Mouse (Mus musculus) hindbrain, embryonic 16.5 days (tissue): ENCODE results near the gene Phf14. TPM values are rescaled to one million over a fixed set of nuclear protein-coding genes. Genes with fewer than 3 reads are reported as not detected.
A peak's percentile ranks its signal among the peaks of the same experiment; 100 is the strongest.

ENCODE experiments used
- ATAC-seq: fragments of 200-750 bp; cut with Nextera tagmentation; 2 replicates; pipeline ENCODE4 v1.8.0; 2017; ENCODE audit warnings: moderate TSS enrichment, moderate library complexity
- H3K27ac ChIP-seq: fragments of 300-500 bp; sonication (generic); 2 replicates; pipeline ENCODE4 v1.5.1; 2014; ENCODE audit warnings: low read depth, mild to moderate bottlenecking, control low read depth, low read length, moderate library complexity
- H3K27me3 ChIP-seq: fragments of 300-500 bp; sonication (generic); replicated peaks from 2 replicates; pipeline ENCODE4 v1.6.1; 2014; ENCODE audit warnings: low read length; ENCODE audit not compliant: control insufficient read depth, insufficient read depth
- H3K36me3 ChIP-seq: fragments of 300-500 bp; sonication (generic); 2 replicates; pipeline ENCODE4 v1.6.1; 2014; ENCODE audit warnings: mild to moderate bottlenecking, low read length, moderate library complexity, mixed read lengths; ENCODE audit not compliant: control insufficient read depth, insufficient read depth
- H3K4me1 ChIP-seq: fragments of 300-500 bp; sonication (generic); 2 replicates; pipeline ENCODE4 v1.6.1; 2014; ENCODE audit warnings: low read depth, low read length; ENCODE audit not compliant: control insufficient read depth, insufficient read depth
- H3K4me2 ChIP-seq: fragments of 300-500 bp; sonication (generic); 2 replicates; pipeline ENCODE4 v1.6.1; 2014; ENCODE audit warnings: mild to moderate bottlenecking, low read length, control low read depth, moderate library complexity
- H3K4me3 ChIP-seq: fragments of 300-500 bp; sonication (generic); 2 replicates; pipeline ENCODE4 v1.5.1; 2014; ENCODE audit warnings: mild to moderate bottlenecking, low read length, control low read depth, moderate library complexity
- H3K9ac ChIP-seq: fragments of 300-500 bp; sonication (generic); 2 replicates; pipeline ENCODE4 v1.6.1; 2014; ENCODE audit warnings: low read depth, mild to moderate bottlenecking, control low read depth, low read length, moderate library complexity
- H3K9me3 ChIP-seq: fragments of 300-500 bp; sonication (generic); 2 replicates; pipeline ENCODE4 v1.6.1; 2014; ENCODE audit warnings: mild to moderate bottlenecking, low read length, moderate library complexity; ENCODE audit not compliant: control insufficient read depth
- WGBS: fragments of 180-500 bp; shearing (Covaris S2); extraction: QIAGEN DNeasy Blood & Tissue Kit; methylation state at CpG from one replicate; pipeline ENCODE4 v1.1.7; 2014; 5-methylcytosine and 5-hydroxymethylcytosine counted together
- polyA plus RNA-seq: library from polyadenylated mRNA; unstranded; fragments of >200 nt; fragmentation: Nextera tagmentation; extraction: Ambion mirVana; gene quantifications from 2 replicates; pipeline ENCODE4 v1.2.1, GENCODE M21; 2015

The Phf14 gene
- polyA plus RNA-seq, 1 experiment from 2014 or later: 74.3 TPM

DNA sequence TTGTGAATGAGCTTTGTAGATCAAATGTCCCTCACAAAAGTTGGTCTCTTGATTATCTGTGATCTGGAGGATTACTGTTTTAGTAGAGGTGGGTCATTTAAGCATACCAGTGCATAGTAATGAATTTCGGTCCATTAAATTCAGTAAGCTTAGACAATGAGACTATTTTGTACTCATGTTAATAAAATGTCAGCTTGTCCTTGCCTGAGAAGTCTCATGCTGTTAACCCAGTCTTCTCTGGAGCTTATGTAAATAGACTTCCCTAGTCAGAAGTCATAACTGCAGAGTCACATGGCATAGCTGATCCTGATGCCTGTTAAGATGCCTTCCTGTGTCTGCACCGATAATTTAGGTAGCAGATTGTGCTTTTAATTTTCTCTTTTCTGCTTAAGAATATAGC lies 106.4 kb downstream of the Phf14 start:
- Histone ChIP-seq H3K4me3 (no peak overlapping the region), H3K4me2 (no peak overlapping the region), H3K4me1 (no peaks in the 10 kb centered on the region), H3K36me3 (no peaks in the 10 kb centered on the region), H3K9ac (no peak overlapping the region), H3K27ac (no peak overlapping the region), H3K9me3 (no peaks in the 10 kb centered on the region), H3K27me3 (no peaks in the 10 kb centered on the region)
- 19% methylated on average over 2 of the region's 2 CpGs for WGBS
- 0 out of 2 replicates have a peak, but pooled peaks have one; percentile 50 for ATAC-seq

DNA sequence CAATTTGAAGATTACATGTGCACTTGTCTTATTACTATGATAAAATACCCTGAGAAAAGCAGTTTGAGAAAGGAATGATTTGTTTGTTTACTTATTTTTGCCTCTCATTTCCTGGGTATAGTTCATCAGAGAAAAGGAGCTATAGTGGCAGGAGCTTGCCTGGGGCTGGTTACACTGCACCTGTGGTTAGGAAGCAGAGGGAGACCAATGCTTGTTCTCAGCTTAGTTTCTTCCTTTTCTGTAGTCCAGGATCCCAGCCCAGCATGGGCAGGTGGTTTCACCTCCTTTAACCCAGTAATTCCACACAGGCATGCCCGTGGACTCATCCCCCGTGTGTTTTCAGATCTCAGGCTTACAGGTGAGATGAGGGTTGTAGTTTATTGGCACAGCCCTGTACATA lies 107.1 kb downstream of the Phf14 start:
- H3K27me3 ChIP-seq: no peaks in the 10 kb centered on the region
- H3K4me2 ChIP-seq: no peak overlapping the region
- no peak overlapping the region for H3K9ac ChIP-seq
- no peaks in the 10 kb centered on the region for H3K4me1 ChIP-seq
- no peak overlapping the region for H3K4me3 ChIP-seq
- H3K36me3 ChIP-seq: no peaks in the 10 kb centered on the region
- no peak overlapping the region for H3K27ac ChIP-seq
- no peaks in the 10 kb centered on the region for H3K9me3 ChIP-seq
- ATAC-seq: no peak
- 79% methylated on average over 2 of the region's 2 CpGs for WGBS

DNA sequence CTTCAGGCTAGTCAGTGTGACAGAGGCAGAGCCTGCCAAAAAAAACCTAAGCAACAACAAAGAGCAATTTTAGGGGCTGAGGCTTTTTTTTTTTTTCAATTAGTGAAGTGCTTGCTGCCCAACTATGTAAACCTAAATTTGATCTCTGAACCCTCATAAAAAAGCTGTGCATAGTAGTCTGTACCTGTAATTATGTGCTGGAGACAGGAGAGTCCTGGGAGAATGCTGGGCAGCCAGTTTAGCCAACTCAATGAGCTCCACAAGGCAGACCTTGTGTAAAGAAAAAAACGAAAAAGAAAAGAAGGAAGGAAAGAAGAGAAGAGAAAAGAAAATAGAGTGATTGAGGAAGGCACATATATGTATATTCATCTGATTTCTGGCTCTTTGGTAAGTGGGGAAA lies 112.1 kb downstream of the Phf14 start:
- no peak overlapping the region for H3K9ac ChIP-seq
- no peak overlapping the region for H3K27ac ChIP-seq
- no peaks in the 10 kb centered on the region for H3K9me3 ChIP-seq
- H3K36me3 ChIP-seq: 0 out of 2 replicates have a peak, but pooled peaks cover 5% of the 10 kb centered on the region
- no peak overlapping the region for H3K4me3 ChIP-seq
- no peak overlapping the region for H3K4me2 ChIP-seq
- H3K27me3 ChIP-seq: no peaks in the 10 kb centered on the region
- ATAC-seq: no peak
- WGBS: 78% methylated on average over 1 of the region's 1 CpGs
- no peaks in the 10 kb centered on the region for H3K4me1 ChIP-seq

DNA sequence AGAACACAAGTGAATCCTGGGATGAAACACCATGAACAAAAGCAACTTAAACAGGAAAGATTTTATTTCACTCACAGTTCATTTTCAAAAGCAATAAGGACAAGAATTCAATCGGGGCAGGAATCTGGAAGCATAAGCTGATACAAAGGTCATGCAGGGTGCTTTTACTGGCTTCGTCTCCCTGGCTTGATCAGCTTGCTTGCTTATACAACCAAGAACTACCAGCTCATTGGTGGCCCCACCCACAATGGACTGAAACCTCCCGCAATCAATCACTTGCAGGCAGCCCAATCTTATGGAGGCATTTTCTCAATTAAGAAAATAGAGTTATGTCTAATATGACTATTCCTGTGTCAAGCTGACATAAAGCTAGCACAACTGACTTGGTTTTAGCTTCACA lies 112.5 kb downstream of the Phf14 start:
- 92% methylated on average over 3 of the region's 3 CpGs for WGBS
- H3K9ac ChIP-seq: no peak overlapping the region

DNA sequence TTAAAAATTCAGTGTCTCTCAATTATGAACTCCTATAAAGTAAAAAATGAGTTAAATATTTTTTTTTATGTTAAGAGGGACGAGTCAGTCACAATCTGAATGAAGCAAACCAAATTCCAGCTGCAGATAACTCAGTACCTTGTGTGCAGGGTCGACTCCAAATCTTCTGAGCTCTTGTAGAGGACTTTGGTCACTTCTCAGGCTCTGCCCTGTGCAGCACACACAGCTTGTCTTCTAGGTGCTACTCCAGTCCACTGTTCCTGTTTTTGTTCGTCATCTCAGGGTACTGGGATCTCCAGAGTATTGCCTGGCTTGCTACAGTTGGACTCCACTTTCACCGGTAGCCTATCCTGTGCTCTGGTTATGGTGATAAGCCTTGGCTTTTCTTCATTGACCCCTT lies 113.1 kb downstream of the Phf14 start:
- no peak for ATAC-seq
- WGBS: 93% methylated on average over 4 of the region's 4 CpGs
- Histone ChIP-seq H3K36me3 (0 out of 2 replicates have a peak, but pooled peaks cover 5% of the 10 kb centered on the region), H3K4me2 (no peak overlapping the region), H3K4me3 (no peak overlapping the region), H3K27ac (no peak overlapping the region), H3K9ac (no peak overlapping the region), H3K4me1 (no peaks in the 10 kb centered on the region), H3K9me3 (no peaks in the 10 kb centered on the region), H3K27me3 (no peaks in the 10 kb centered on the region)

More for the DNA sequence above, 112.5 kb downstream of the Phf14 start:
- no peaks in the 10 kb centered on the region for H3K9me3 ChIP-seq
- H3K4me2 ChIP-seq: no peak overlapping the region
- no peak overlapping the region for H3K27ac ChIP-seq
- H3K27me3 ChIP-seq: no peaks in the 10 kb centered on the region
- H3K4me3 ChIP-seq: no peak overlapping the region
- no peak for ATAC-seq
- H3K36me3 ChIP-seq: 0 out of 2 replicates have a peak, but pooled peaks cover 5% of the 10 kb centered on the region
- H3K4me1 ChIP-seq: no peaks in the 10 kb centered on the region

DNA sequence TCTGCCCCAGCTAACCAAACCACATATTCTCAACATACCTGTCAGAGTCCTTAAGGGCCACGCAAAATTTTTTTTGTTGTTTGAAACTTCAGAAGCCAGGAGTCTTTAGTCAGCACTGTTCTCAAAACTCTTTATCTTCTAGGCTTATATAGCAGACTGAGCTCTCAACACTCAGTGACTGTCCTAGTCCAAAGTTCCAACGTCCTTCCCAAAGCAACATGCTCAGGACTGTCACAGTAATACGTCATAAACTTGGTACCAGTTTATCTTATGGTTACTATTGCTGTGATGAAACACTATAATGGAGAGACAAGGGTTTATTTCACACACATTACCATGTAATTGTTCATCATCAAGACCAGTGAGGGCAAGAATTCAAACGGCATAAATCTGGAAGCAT lies 113.9 kb downstream of the Phf14 start:
- no peak overlapping the region for H3K4me3 ChIP-seq
- H3K9me3 ChIP-seq: no peaks in the 10 kb centered on the region
- H3K9ac ChIP-seq: no peak overlapping the region
- H3K27me3 ChIP-seq: no peaks in the 10 kb centered on the region
- WGBS: 96% methylated on average over 4 of the region's 4 CpGs
- H3K4me1 ChIP-seq: no peaks in the 10 kb centered on the region
- ATAC-seq: no peak
- no peak overlapping the region for H3K4me2 ChIP-seq
- H3K36me3 ChIP-seq: 0 out of 2 replicates have a peak, but pooled peaks cover 5% of the 10 kb centered on the region
- no peak overlapping the region for H3K27ac ChIP-seq

DNA sequence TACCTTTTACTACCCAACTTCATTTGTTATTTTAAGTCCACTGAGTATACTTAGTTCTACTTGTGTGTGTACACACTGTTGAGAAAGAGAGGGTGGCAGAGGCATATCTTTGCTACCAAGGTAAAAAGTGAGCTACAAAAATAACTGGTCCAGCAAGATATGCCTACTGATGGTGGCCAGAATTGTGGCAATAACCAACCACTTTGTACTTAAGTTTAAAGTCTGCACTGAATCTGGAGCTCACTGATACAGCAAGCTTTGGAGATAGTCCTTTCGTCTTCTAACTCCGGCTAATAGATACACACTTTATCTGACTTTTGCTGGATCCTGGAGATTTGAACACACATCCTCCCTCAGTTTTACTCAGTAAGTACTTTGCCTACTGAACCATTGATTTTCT lies 115.8 kb downstream of the Phf14 start:
- Histone ChIP-seq H3K4me1 (no peaks in the 10 kb centered on the region), H3K4me3 (no peak overlapping the region), H3K27me3 (no peaks in the 10 kb centered on the region), H3K9me3 (no peaks in the 10 kb centered on the region), H3K4me2 (no peak overlapping the region), H3K9ac (no peak overlapping the region), H3K36me3 (0 out of 2 replicates have a peak, but pooled peaks cover 5% of the 10 kb centered on the region), H3K27ac (no peak overlapping the region)
- WGBS: 92% methylated on average over 2 of the region's 2 CpGs
- no peak for ATAC-seq

DNA sequence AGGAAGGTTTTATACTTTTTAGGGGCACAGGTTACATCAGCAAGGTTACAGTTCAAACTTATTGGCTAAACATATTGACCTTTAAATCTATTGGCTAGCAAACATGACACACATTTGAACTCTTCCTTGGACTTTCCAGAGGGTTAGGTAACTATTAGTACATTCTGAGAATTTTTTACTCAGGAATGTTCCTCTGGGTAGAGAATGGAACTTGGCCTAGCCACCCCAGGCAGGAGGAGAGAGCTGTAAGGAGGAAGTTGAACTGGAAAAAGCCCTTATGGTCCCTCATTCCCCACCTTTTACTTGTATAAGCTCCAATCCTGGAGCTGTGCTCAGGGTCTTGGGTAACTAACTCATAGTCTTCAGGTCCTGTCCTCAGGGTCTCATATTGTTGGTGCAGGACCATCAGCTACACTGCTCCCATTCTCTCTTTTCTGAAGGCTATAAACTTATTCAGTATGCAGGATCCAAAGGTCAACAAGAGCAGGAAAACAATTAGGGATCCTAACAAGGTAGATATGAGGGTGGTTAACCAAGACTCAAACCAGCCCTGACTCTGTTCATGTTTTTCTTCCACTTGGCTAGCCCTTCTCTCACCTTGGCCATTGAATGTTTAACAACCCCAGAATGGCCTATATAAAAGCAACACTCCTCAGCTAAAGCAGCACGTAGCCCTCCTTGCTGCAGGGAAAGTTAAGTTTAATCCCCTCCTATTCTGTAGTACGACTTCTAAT lies 119.4 kb downstream of the Phf14 start:
- Histone ChIP-seq H3K4me3 (no peak overlapping the region), H3K9me3 (no peaks in the 10 kb centered on the region; the same call in 1 of the 2 replicates), H3K4me1 (no peaks in the 10 kb centered on the region), H3K27me3 (no peaks in the 10 kb centered on the region), H3K4me2 (no peak overlapping the region), H3K36me3 (0 out of 2 replicates have a peak, but pooled peaks cover 2% of the 10 kb centered on the region), H3K27ac (no peak overlapping the region), H3K9ac (no peak overlapping the region)
- ATAC-seq: no peak
- 89% methylated on average over 2 of the region's 2 CpGs for WGBS

DNA sequence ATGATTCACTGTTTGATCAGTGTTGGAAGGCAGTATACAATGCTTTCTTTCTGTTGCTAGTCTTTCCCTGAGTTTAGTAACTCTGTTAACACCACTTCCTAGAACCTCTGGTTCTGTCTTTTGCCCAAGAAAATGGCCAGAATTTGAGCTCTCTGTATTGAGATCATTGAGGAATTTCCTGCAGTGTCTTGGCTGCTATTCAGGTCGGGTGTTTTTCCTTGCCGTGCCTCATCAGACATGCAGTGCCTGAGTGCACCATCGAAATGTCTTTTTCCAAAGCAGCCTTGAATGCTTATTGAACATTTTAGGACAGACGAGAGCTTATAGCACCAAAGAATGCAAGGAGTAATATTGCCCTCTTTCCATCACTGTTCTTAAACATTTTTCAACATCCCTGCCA lies 127.0 kb downstream of the Phf14 start:
- Histone ChIP-seq H3K27ac (no peak overlapping the region), H3K27me3 (no peaks in the 10 kb centered on the region), H3K36me3 (no peaks in the 10 kb centered on the region), H3K4me2 (no peak overlapping the region), H3K4me1 (no peaks in the 10 kb centered on the region), H3K4me3 (no peak overlapping the region), H3K9ac (no peak overlapping the region), H3K9me3 (no peaks in the 10 kb centered on the region; the same call in 1 of the 2 replicates)
- 30% methylated on average over 4 of the region's 4 CpGs for WGBS
- peak; percentile 45; the same call in 1 of the 2 replicates for ATAC-seq
